ENCODE assay signal across 17 mouse cellular contexts in genomic region chr11:112925140-112925539, GRCm38 (mm10).
DNase-seq lines count a peak whose midpoint lies in the region; ATAC-seq and TF ChIP-seq lines count a peak whose summit lies in the region.
"Had no signal": no experiment of that assay in that cellular context is flagged by ENCODE, and none has a peak within 500 bp of the region (broad histone marks: within the 10 kb centered on the region; RNA-seq: fewer than 3 reads in every experiment).

No protein-coding gene starts in this region.

- H3K9me3 ChIP-seq in forebrain, embryonic 12.5 days, result no peaks in the 10 kb centered on the region
- H3K9me3 ChIP-seq in forebrain, embryonic 11.5 days (ENCODE audit: control insufficient read depth, low read length), result no peaks in the 10 kb centered on the region
- H3K9me3 ChIP-seq in ES-E14 (ENCODE audit: control insufficient read depth, insufficient read depth, low read depth, low read length), result no peaks in the 10 kb centered on the region
- H3K9me3 ChIP-seq in limb, embryonic 12.5 days, result no peaks in the 10 kb centered on the region
- H3K9me3 ChIP-seq: embryonic facial prominence, embryonic 15.5 days; liver, embryonic 13.5 days; stomach, embryonic 15.5 days had no signal

- H3K27ac ChIP-seq in forebrain, embryonic 12.5 days, result no peak overlapping the region
- H3K27ac ChIP-seq in forebrain, embryonic 11.5 days (ENCODE audit: low read depth, low read length), result no peak overlapping the region
- H3K27ac ChIP-seq in ES-E14 (ENCODE audit: insufficient read depth, low read depth, low read length, poor library complexity, severe bottlenecking), result no peak overlapping the region
- H3K27ac ChIP-seq in limb, embryonic 12.5 days, result peak overlapping the region; percentile 53; the same call in 1 of the 2 replicates
- H3K27ac ChIP-seq: embryonic facial prominence, embryonic 15.5 days; liver, embryonic 13.5 days; stomach, embryonic 15.5 days had no signal

- no peak overlapping the region for H3K9ac ChIP-seq in forebrain, embryonic 12.5 days
- H3K9ac ChIP-seq in forebrain, embryonic 11.5 days (ENCODE audit: low read length), result no peak overlapping the region
- H3K9ac ChIP-seq in ES-E14 (ENCODE audit: insufficient read depth, low read depth, low read length, poor library complexity, severe bottlenecking), result no peak overlapping the region
- no peak overlapping the region for H3K9ac ChIP-seq in limb, embryonic 12.5 days (replicated peaks)
- H3K9ac ChIP-seq: embryonic facial prominence, embryonic 15.5 days; liver, embryonic 13.5 days; stomach, embryonic 15.5 days had no signal

- no peak overlapping the region for H3K4me2 ChIP-seq in forebrain, embryonic 12.5 days
- H3K4me2 ChIP-seq in forebrain, embryonic 11.5 days (ENCODE audit: low read depth, low read length, severe bottlenecking), result no peak overlapping the region
- no peak overlapping the region for H3K4me2 ChIP-seq in limb, embryonic 12.5 days
- H3K4me2 ChIP-seq: embryonic facial prominence, embryonic 15.5 days; liver, embryonic 13.5 days; stomach, embryonic 15.5 days had no signal

- peaks cover 7% of the 10 kb centered on the region; the same call in 1 of the 2 replicates for H3K4me1 ChIP-seq in forebrain, embryonic 12.5 days
- H3K4me1 ChIP-seq in forebrain, embryonic 11.5 days (replicated peaks; ENCODE audit: control insufficient read depth, insufficient read depth, low read length), result 0 out of 2 replicates have a peak, but pooled peaks cover 4% of the 10 kb centered on the region
- H3K4me1 ChIP-seq in ES-E14 (ENCODE audit: control insufficient read depth in 2 of 2, insufficient read depth in 2 of 2, low read length in 2 of 2, poor library complexity in 1 of 2), result no peaks in the 10 kb centered on the region
- peaks cover 12% of the 10 kb centered on the region; the same call in 1 of the 2 replicates for H3K4me1 ChIP-seq in limb, embryonic 12.5 days (replicated peaks)
- H3K4me1 ChIP-seq: liver, embryonic 13.5 days; megakaryocyte, embryonic 14.5 days; stomach, embryonic 15.5 days had no signal

- no peaks in the 10 kb centered on the region for H3K36me3 ChIP-seq in forebrain, embryonic 12.5 days (replicated peaks)
- no peaks in the 10 kb centered on the region for H3K36me3 ChIP-seq in forebrain, embryonic 11.5 days (ENCODE audit: control insufficient read depth, insufficient read depth, low read length)
- H3K36me3 ChIP-seq in ES-E14 (ENCODE audit: control insufficient read depth, insufficient read depth, low read length, poor library complexity, severe bottlenecking), result no peaks in the 10 kb centered on the region
- H3K36me3 ChIP-seq in limb, embryonic 12.5 days, result no peaks in the 10 kb centered on the region
- H3K36me3 ChIP-seq: embryonic facial prominence, embryonic 15.5 days; liver, embryonic 13.5 days; stomach, embryonic 15.5 days had no signal

- ATAC-seq in forebrain, embryonic 12.5 days (ENCODE audit: low FRiP score), result peak; percentile 64; the same call in 1 of the 2 replicates
- ATAC-seq in forebrain, embryonic 11.5 days (replicated peaks; ENCODE audit: low FRiP score), result no peak
- peak; percentile 37; the same call in 1 of the 2 replicates for ATAC-seq in limb, embryonic 12.5 days (ENCODE audit: insufficient number of reproducible peaks, insufficient read depth, low FRiP score, low TSS enrichment, low read depth)
- no peak for ATAC-seq in megakaryocyte-erythroid progenitor cell, adult 5-6 weeks (replicated peaks; ENCODE audit: low FRiP score, low TSS enrichment, poor library complexity, severe bottlenecking)

- in situ Hi-C loops in ES-E14 (cut with MboI; ENCODE audit: low sequenced_read_pairs in 2 of 2, unreplicated experiment in 2 of 2), result no loop called here

- no peaks in the 10 kb centered on the region for H3K27me3 ChIP-seq in forebrain, embryonic 12.5 days
- no peaks in the 10 kb centered on the region for H3K27me3 ChIP-seq in forebrain, embryonic 11.5 days (ENCODE audit: control insufficient read depth, insufficient read depth, low read length)
- H3K27me3 ChIP-seq in limb, embryonic 12.5 days, result no peaks in the 10 kb centered on the region
- H3K27me3 ChIP-seq: embryonic facial prominence, embryonic 15.5 days; liver, embryonic 13.5 days; megakaryocyte, embryonic 14.5 days; stomach, embryonic 15.5 days had no signal

- WGBS in forebrain, embryonic 12.5 days, result 48% methylated on average over 6 of the region's 6 CpGs
- WGBS in forebrain, embryonic 11.5 days, result 49% methylated on average over 6 of the region's 6 CpGs
- 47% methylated on average over 6 of the region's 6 CpGs for WGBS in limb, embryonic 12.5 days

- DNase-seq in forebrain, embryonic 11.5 days (ENCODE audit: low spot score), result no peak
- DNase-seq in ES-E14 (ENCODE audit: low read depth, low spot score), result peak; percentile 34
- peak; percentile 75 for DNase-seq in fat pad, adult 2 months (ENCODE audit: extremely low read depth, low read depth, low spot score)
- DNase-seq in c-Kit-positive CD71-positive TER-119-positive erythroid progenitor cells, embryonic 14.5 days (ENCODE audit: low spot score), result no peak
- DNase-seq in adipocyte (ENCODE audit: low spot score), result no peak
- DNase-seq: cerebellum, adult 8-10 months; heart, adult 18-20 months; heart, postnatal 10 days; liver, embryonic 13.5 days; thymus, postnatal 14 days had no signal

- H3K4me3 ChIP-seq in forebrain, embryonic 12.5 days (replicated peaks), result no peak overlapping the region
- H3K4me3 ChIP-seq in forebrain, embryonic 11.5 days (ENCODE audit: low read depth, low read length), result no peak overlapping the region
- no peak overlapping the region for H3K4me3 ChIP-seq in ES-E14 (ENCODE audit: insufficient read depth in 1 of 2, low read depth in 1 of 2, low read length in 2 of 2, poor library complexity in 1 of 2, severe bottlenecking in 1 of 2)
- H3K4me3 ChIP-seq in limb, embryonic 12.5 days (replicated peaks), result no peak overlapping the region
- H3K4me3 ChIP-seq: embryonic facial prominence, embryonic 15.5 days; liver, embryonic 13.5 days; megakaryocyte, embryonic 14.5 days; myocyte; stomach, embryonic 15.5 days had no signal

TF ChIP-seq in ES-E14, 5 proteins besides CTCF, POLR2A, EP300 and RAD21:
- TF ChIP-seq HCFC1 (IDR thresholded peaks at IDR 0.05; ENCODE audit: borderline replicate concordance, insufficient read depth, low read length) (no peak), MAFK (IDR thresholded peaks at IDR 0.05; ENCODE audit: insufficient read depth, low read depth, low read length) (no peak), ZNF384 (IDR thresholded peaks at IDR 0.05; ENCODE audit: low read depth, low read length) (no peak), ZC3H11A (IDR thresholded peaks at IDR 0.05; ENCODE audit: borderline replicate concordance, low read depth, low read length) (no peak), CHD2 (IDR thresholded peaks at IDR 0.05; ENCODE audit: low read depth, low read length) (no peak)

Comparison
In these comparisons a context has a peak if more than half of its experiments do, and no peak if none do; other contexts are left out.
1. ATAC-seq: peak in forebrain, embryonic 12.5 days (single experiment) and limb, embryonic 12.5 days (single experiment); none in forebrain, embryonic 11.5 days (single experiment) and megakaryocyte-erythroid progenitor cell, adult 5-6 weeks (single experiment).
2. DNase-seq: peak in ES-E14 (single experiment) and fat pad, adult 2 months (single experiment); none in forebrain, embryonic 11.5 days (single experiment), c-Kit-positive CD71-positive TER-119-positive erythroid progenitor cells, embryonic 14.5 days (single experiment) and adipocyte (single experiment).